Mouse (Mus musculus) brown adipose tissue, adult 24 weeks (tissue): Measurements from ENCODE around the gene Zbtb8os. TPM values are rescaled to one million over a fixed set of nuclear protein-coding genes. Genes with fewer than 3 reads are reported as not detected.

Source experiments
- H3K27ac ChIP-seq: fragments of 200-500 bp; replicated peaks from 2 replicates; pipeline ENCODE4 v1.5.1; 2012; ENCODE audit warnings: low read depth, mild to moderate bottlenecking, low read length
- H3K4me1 ChIP-seq: fragments of 200-500 bp; 2 replicates; pipeline ENCODE4 v1.6.1; 2012; ENCODE audit warnings: low read length, mixed read lengths; ENCODE audit not compliant: control insufficient read depth, insufficient read depth, insufficient read length
- H3K4me3 ChIP-seq: fragments of 200-500 bp; 2 replicates; pipeline ENCODE4 v1.5.1; 2012; ENCODE audit warnings: low read depth, mild to moderate bottlenecking, low read length, moderate library complexity; ENCODE audit not compliant: insufficient read depth
- polyA plus RNA-seq: library from polyadenylated mRNA; stranded (reverse); fragments of >200 nt; gene quantifications from 2 replicates; pipeline ENCODE4 v1.2.4, GENCODE M21; 2012; ENCODE audit not compliant: missing spikeins, insufficient read depth, insufficient read length

The Zbtb8os gene
- polyA plus RNA-seq, 1 experiment: 127 TPM

DNA sequence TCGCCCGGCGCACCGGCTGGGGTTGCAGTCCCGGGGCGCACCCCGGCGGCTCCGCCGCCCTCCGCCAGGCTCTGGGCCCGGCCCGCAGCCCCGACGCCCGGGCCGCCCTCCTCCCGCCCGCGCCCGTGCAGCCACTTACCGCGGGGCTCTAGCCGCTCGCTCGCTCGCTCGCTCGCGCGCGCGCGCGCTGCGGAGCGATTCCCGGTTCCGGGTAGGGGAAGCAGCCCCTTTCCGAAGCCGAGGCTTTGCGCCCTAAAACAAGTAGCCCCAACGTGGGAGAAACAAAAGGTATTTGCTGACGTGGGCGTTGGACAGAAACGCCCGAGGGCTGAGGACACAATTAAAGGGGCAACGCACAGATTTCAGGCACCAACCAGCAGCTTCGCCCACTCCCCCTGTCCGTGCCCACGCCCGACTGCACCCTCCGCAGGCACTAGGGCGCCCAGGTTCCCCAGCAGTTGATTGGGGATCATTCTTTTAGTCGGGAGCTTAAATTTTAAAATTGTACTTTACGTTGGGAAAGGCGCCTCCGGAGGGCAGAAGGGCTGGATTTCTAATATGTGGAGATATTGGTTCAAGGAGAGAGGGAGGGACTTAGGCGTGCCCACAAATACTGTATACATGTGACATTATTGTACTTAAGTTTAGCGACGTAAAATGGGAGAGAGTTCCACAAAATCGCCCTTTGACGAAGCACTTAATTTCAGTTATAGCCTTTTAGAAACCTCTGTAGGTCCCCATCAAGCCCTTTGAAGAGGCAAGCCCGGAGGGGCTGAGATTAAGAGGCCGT, 42.3 kb downstream of the Zbtb8os start, which contains the start of gene Zbtb8a:
Gene Zbtb8a (minus strand): TSS at position 516 of the 790 bp plus-strand sequence.
- H3K4me3 ChIP-seq: peak within 1 kb of the TSS; percentile 99
- H3K27ac ChIP-seq: peak within 1 kb of the TSS; percentile 54
- 0 out of 2 replicates have a peak, but pooled peaks cover 5% of the 10 kb centered on the region for H3K4me1 ChIP-seq

DNA sequence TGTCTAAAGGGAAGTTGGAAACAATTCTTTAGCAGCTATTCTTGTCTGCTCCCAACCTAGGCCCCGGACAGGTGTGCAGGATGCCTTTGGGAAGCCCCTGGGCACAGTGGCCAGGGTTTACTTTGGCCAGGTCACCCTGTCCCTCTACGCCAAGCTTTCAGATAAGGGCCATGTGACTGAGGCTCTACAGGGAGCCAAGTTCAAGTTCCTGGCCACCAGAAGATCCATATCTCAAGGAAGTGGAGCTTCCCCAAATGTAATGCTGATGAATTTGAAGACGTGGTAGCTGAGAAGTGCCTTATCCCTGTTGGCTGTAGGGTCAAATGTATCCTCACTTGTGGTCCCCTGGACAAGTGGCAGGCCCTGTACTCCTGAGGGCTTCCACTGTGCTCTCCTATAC, 44.3 kb downstream of the Zbtb8os start:
- peaks cover under 1% of the 10 kb centered on the region; the same call in 1 of the 2 replicates for H3K4me1 ChIP-seq
- no peak overlapping the region for H3K27ac ChIP-seq
- H3K4me3 ChIP-seq: no peak overlapping the region

DNA sequence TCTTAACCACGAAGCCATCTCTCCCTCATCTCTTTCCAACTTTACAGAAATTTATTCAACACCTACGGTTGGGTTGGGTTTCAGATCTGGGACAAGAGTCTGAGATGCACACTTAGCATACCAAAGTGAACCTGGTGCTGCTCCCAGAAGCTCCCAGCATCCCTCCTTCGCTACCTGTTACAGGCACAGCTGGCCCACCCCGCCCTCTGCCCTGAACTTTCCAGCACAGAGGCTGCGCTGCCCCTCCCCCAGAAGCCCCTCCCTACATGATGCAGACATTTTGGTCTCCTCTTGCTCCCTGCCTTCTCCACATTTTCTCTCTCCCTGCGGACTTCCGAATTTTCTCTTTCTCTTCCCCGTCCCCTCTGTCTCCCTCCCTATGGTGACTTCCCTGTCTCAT, 45.7 kb downstream of the Zbtb8os start:
- no peak overlapping the region for H3K27ac ChIP-seq
- no peak overlapping the region for H3K4me3 ChIP-seq
- H3K4me1 ChIP-seq: peaks cover 4% of the 10 kb centered on the region; the same call in 1 of the 2 replicates

DNA sequence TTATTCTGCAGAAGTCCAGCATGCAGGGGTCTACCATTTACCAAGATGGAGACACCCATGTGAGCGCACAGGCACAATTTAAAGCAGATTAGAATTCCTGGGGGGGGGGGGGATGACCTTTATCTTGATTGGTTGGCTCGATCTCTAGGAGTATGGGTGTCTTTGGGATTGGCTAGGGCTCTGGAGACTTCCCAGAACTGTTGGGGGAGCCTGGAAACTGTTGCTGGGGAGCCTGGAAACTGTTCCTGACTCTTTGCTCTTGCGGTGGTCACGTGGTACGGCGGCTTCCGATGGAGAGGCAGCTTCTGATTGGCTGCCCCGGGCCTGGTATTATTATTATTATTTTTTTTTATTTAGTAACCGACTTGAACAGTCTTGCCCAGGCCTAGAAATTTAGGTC, 46.5 kb downstream of the Zbtb8os start:
- H3K4me1 ChIP-seq: peaks cover 4% of the 10 kb centered on the region; the same call in 1 of the 2 replicates
- H3K27ac ChIP-seq: no peak overlapping the region
- no peak overlapping the region for H3K4me3 ChIP-seq

DNA sequence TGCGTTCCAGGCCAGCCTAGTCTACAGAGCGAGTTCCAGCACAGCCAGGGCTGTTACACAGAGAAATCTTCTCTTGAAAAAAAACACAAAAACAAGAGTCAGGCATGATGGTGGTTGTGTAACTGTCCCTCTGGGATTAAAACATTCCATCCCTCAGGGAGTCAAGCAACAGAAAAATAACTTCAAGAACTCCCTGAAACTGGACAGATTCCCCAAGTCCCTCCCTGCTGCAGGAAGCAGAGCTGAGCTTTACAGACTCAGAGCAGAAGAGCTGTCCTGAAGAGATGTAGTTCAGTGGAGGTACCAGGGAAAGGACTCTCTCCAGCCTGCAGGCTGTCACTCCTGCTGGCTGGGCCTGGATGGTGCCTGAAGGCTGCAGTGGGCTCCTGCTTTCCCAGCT, 47.0 kb downstream of the Zbtb8os start:
- Histone ChIP-seq H3K4me3 (peak overlapping the region; percentile 17; the same call in 1 of the 2 replicates), H3K27ac (no peak overlapping the region), H3K4me1 (peaks cover 4% of the 10 kb centered on the region; the same call in 1 of the 2 replicates)

DNA sequence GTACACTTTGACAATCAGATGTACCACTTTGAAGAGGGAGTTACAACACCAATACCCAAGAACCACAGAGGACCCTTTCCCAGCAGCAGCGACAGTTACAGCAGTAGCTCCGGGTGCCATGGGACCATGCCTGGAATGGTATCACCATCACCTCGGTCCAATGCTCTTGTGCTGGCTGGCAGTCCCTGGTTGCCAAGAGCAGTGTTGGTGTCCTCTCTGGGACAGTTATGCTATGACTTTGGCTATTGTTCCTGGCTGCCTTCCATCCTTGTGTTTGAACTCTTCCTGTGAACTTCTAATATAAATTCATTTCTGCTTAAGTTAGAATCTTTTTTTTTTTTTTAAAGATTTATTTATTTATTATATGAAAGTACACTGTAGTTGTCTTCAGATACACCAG, 48.1 kb downstream of the Zbtb8os start:
- Histone ChIP-seq H3K4me3 (no peak overlapping the region), H3K27ac (no peak overlapping the region), H3K4me1 (peaks cover 4% of the 10 kb centered on the region; the same call in 1 of the 2 replicates)

DNA sequence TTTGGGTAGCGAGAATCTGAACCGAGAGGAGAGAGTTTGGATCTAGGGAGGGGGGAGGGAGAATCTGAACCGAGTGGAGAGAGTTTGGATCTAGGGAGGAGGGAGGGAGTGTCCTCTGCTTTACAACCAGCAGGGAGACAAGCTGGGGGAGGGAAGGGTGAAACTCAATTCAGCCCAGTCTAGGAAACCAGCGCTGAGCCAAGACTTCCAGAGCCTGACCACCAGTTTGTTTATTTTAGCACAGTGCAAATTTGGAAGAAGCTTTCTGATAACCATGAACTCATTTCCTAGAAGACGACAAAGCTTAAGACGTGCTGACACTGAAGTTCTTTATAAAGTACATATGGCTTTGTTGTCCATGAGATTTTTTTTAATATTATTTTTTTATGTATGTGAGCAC, 48.9 kb downstream of the Zbtb8os start:
- H3K27ac ChIP-seq: no peak overlapping the region
- H3K4me3 ChIP-seq: no peak overlapping the region
- H3K4me1 ChIP-seq: peaks cover 4% of the 10 kb centered on the region; the same call in 1 of the 2 replicates

DNA sequence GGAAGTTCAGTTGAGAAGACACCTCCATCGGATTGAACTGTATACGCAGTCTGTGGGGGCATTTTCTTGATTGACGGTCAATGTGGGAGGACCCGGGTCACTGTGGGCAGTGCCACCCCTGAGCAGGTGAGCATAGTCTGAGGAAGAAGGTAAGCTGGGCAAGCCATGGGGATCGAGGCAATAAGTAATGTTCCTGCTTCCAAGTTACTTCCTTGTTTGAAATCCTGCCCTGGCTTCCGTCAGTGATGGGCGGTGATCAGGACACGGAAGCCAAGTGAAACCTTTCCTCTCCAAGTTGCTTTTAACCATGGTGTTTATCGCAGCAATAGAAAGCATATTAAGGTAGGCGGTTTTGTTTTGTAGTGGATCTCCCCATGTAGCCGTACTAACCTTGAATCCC, 50.2 kb downstream of the Zbtb8os start:
- Histone ChIP-seq H3K4me3 (peak overlapping the region; percentile 39; the same call in 1 of the 2 replicates), H3K4me1 (peaks cover 4% of the 10 kb centered on the region; the same call in 1 of the 2 replicates), H3K27ac (no peak overlapping the region)

DNA sequence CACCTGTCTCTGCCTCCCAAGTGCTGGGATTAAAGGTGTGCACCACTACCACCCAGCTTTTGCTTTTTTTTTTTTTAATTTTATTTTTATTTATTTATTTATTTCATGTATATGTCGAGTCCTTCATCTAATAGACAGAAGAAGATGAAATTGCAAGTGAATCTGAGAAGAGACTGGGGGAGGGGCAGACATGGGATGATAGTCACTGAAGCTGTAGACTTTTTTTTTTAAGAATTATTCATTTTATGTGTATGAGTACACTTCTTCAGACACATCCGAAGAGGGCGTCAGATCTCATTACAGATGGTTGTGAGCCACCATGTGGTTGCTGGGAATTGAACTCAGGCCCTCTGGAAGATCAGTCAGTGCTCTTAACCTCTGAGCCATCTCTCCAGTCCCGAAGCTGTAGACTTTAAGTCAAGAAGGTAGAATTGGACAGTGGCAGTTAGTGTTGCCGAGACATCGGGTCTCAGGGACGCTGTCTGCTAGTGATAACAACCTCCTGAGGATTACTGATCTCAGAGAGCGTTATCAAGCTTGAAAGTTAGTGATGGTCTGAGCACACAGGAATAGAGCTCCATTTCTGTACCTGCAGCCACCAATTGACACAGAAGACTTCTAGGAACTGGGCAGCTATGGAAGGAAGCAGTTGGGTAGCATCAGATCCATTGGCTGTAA, 50.9 kb downstream of the Zbtb8os start:
- Histone ChIP-seq H3K4me3 (no peak overlapping the region), H3K4me1 (peaks cover 4% of the 10 kb centered on the region; the same call in 1 of the 2 replicates), H3K27ac (no peak overlapping the region)

DNA sequence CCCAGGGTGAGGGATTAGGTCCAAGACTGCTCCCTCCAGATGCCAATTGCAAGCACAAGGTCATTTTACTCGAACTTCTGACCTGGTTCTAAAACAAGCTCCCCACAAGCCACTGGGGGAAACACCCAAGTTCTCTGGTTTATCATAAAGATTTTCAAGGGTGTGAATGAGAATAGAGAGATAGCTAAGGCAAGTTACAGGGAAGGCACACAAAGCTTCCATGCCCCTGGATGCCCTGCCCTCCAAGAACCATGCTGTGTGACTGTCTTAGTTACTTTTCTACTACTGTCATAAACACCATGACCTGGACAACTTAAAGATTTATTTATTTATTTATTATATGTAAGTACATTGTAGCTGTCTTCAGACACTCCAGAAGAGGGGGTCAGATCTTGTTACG, 51.5 kb downstream of the Zbtb8os start:
- Histone ChIP-seq H3K4me1 (peaks cover 4% of the 10 kb centered on the region; the same call in 1 of the 2 replicates), H3K4me3 (no peak overlapping the region), H3K27ac (no peak overlapping the region)

DNA sequence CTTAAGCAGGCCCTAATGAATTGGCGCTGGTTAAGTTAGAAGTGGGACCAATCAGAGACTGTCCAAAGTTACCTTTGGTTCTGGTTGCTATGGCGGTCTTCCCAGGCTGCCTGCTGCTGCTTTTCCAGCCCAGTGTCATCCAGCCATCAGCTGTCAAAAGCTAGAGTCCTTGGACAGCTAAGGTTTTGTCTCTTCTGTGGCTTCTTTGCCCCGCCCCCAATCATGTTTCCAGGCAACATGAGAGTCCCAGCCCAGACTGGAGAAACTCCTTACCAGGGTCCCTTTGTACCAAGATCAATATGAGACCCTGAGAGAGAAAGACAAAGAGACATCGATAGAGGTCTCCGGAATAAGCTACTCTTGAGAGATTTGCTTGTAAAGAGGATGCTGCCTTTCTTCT, 52.9 kb downstream of the Zbtb8os start:
- Histone ChIP-seq H3K4me1 (peaks cover 4% of the 10 kb centered on the region; the same call in 1 of the 2 replicates), H3K27ac (no peak overlapping the region)

DNA sequence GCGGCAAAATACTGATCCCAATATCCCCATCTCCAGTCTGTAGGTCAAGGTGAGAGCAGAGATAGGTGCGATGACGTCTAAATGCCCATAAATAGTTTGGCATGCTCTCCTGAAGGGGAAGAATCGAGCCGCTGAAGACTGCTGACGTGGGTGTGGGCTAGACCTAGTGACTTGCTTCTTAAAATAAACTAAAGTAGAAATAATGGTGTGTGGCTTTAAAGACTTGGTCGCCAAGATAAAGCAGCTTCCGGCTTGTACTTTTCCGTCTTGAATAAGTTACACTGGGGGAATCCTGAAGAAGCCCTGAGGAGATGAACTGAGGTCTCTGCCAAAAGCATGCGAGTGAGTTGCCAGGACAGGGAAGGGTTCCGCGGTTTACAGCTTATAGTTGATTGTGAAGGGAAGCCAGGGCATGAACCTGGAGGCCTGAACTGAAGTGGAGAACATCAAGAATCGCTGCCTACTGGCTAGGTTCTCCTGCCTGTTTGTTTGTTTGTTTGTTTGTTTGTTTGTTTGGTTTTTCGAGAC, 54.8 kb downstream of the Zbtb8os start:
- no peak overlapping the region for H3K27ac ChIP-seq
- H3K4me3 ChIP-seq: no peak overlapping the region
- peaks cover 4% of the 10 kb centered on the region; the same call in 1 of the 2 replicates for H3K4me1 ChIP-seq

More for the DNA sequence above, 52.9 kb downstream of the Zbtb8os start:
- H3K4me3 ChIP-seq: no peak overlapping the region

DNA sequence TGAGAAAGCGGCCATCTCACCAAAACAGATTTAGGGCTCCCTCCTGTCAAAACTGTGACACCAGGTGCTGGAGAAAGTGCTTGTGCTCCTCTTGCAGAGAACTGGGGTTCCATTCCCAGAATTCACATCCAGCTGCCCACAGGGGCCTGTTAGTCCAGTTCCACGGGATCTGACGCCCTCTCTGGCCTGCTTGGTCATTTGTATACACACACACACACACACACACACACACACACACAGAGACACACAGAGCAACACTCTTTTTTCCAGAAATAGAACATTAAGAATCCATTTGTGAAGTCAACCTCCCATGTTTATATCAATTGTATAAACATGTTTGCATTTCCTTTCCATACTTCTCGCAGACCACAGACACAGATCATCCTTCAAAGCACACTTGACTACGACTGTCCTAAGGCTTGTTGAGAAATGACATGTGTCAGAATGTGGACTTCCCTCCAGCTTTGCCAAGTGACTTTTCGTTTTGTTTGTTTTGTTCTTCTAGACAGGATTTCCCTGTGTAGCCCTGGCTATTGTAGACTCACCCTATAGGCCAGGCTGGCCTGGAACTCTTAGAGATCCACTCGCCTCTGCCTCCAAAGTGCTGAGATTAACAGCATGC, 55.6 kb downstream of the Zbtb8os start:
- Histone ChIP-seq H3K4me3 (no peak overlapping the region), H3K27ac (no peak overlapping the region), H3K4me1 (no peaks in the 10 kb centered on the region)

DNA sequence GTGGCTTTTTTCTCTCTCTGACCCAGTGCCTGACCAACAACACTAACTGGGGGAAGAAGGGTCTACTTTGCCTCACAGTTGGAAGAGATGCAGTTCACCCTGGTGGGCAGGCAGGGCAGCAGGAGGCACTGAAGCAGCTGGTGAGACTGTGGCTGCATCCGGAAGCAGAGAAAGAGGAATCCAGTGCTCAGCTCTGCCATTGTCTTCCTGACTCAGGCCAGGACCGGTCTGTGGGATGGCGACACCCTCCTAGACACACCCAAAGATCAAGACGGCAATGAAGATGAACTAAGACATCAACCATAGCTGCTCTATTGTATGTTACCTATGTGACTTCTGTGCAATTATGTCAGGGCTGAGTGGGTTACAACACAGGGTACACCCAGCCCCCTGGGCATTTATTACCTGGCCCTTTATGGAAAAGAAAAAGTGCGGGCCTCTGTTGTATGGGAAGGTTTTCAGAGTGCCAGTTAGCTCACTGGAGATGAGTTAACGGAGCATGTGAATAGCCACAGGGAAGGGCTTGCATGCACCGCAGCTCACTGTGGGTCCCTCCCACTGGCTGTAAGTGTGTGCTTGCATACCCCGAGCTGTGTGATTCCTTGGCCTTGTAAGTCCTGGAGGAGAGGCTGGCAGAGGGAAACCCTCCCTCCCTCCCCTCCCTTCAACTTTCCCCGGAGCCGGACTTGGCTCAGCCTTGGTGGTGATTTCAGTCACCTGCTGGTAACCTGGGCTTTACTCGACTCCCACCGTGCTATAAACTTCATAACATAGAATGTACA, 58.8 kb downstream of the Zbtb8os start:
- Histone ChIP-seq H3K4me3 (no peak overlapping the region), H3K4me1 (no peaks in the 10 kb centered on the region), H3K27ac (no peak overlapping the region)
